Mouse (Mus musculus) kidney, adult 9 months (tissue): ENCODE results near the gene Htr5a.

ENCODE experiments used
- DNase-seq: peaks from one replicate; pipeline ENCODE4 v3.0.0; 2022

Gene Htr5a

DNA sequence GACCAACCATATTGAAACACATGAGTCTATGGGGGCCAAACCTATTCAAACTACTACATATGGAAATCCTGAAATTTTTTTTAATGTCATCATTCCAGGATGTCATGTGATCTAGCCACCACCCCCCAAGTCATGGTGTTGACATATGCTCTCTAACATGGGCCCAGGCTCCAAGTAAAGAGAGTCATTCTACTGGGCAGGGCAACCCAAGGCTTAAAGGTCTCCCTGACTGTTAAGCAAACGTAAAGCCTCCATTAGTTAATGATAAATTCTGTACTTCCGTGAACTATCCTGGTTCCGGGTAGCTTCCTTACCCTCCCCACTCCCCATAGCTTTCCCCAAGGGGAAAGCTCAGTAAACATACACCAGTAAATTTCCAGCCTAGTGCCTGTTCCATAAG, 46.1 kb downstream of the Htr5a start:
- no peak for DNase-seq

DNA sequence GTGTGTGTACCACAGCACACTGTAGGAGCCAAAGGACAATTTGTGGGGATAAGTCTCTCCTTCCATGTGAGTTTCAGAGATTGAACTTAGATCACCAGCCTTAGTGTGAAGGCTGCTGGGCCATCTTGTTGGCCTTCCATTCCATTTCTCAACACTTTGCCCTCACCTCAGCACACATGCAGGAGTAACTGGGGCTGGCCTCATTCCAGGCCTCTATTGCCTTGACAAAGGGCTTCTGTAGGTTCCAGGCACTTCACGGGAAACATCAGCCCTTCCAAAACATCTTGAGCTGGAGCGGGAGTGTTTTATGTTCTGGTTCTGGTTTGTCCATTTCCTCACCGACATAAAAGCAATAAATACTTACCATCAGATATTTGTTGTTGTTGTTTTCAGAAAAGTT, 54.0 kb downstream of the Htr5a start:
- no peak for DNase-seq

DNA sequence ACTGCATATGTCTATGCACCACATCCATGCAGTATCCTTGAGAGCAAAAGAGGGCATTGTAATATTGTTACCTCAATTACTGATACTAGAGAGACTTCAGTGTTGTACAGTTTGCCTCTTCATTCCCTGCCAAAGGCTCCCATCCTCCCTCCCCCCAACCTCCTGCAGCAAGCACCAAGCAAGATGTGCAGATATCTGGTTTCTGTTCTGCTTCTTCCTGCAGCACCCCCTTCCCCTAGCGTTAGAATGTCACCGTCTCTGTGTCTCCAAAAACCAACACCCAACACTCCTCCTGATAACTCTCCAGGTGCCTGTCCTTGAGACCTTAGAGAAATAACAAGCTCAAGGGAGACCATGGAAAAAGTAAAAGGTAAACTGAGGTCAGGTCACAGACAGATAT, 57.8 kb downstream of the Htr5a start:
- no peak for DNase-seq

DNA sequence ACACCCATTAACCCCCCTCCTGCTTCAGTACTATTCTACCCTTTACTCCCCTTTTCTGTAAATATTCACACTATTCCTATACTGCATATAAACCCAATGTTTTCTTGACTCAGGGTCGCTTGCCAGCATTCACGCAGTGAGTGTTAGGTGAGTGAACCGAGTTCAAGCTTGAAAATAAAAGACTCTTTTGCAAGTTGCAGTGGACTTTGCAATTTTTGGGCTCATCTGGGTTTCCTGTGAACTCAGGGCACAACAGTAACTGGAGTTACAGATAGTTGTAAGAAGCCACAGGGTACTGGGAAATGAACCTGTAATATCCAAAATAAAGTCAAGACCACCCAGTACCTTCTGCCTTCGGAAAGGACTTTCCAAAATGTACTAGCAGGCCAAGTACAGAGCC, 58.2 kb downstream of the Htr5a start:
- peak; percentile 63 for DNase-seq
